Mouse (Mus musculus): Measurements from ENCODE around the gene Hdc. TPM values are rescaled to one million over a fixed set of nuclear protein-coding genes. Genes with fewer than 3 reads are reported as not detected.
A peak's percentile ranks its signal among the peaks of the same experiment; 100 is the strongest.

The Hdc gene
- polyA plus RNA-seq, 1 experiment = 75.3 TPM

GRCm38 (mm10) chr2:126606688-126607062 is 12.4 kb downstream of the Hdc start:
- Histone ChIP-seq H3K4me1 (ENCODE audit: control insufficient read depth, insufficient read depth, low read length) (peaks cover 6% of the 10 kb centered on the region), H3K4me3 (replicated peaks; ENCODE audit: extremely low read depth, low read depth, low read length) (no peak overlapping the region)
- no peak for TF ChIP-seq CTCF (IDR thresholded peaks at IDR 0.05; ENCODE audit: insufficient read depth, low read length)
- TF ChIP-seq POLR2A (IDR thresholded peaks at IDR 0.05; ENCODE audit: borderline replicate concordance, extremely low read depth, low read depth, low read length) = no peak
- WGBS = 67% methylated on average over 4 of the region's 4 CpGs
- no peak for DNase-seq

GRCm38 (mm10) chr2:126606061-126606687 is 12.9 kb downstream of the Hdc start:
- 74% methylated on average over 15 of the region's 15 CpGs for WGBS
- Histone ChIP-seq H3K4me1 (ENCODE audit: control insufficient read depth, insufficient read depth, low read length) (peaks cover 6% of the 10 kb centered on the region), H3K4me3 (replicated peaks; ENCODE audit: extremely low read depth, low read depth, low read length) (no peak overlapping the region)
- TF ChIP-seq POLR2A (IDR thresholded peaks at IDR 0.05; ENCODE audit: borderline replicate concordance, extremely low read depth, low read depth, low read length) = no peak
- no peak for TF ChIP-seq CTCF (IDR thresholded peaks at IDR 0.05; ENCODE audit: insufficient read depth, low read length)
- no peak for DNase-seq

GRCm38 (mm10) chr2:126601918-126602600 is 17.0 kb downstream of the Hdc start:
- 72% methylated on average over 14 of the region's 14 CpGs for WGBS
- no peak overlapping the region for H3K4me3 ChIP-seq (replicated peaks; ENCODE audit: extremely low read depth, low read depth, low read length)
- DNase-seq = no peak

GRCm38 (mm10) chr2:126600533-126600932 is 18.6 kb downstream of the Hdc start:
- Histone ChIP-seq H3K4me3 (replicated peaks; ENCODE audit: extremely low read depth, low read depth, low read length) (no peak overlapping the region), H3K4me1 (ENCODE audit: control insufficient read depth, insufficient read depth, low read length) (peaks cover 5% of the 10 kb centered on the region; the same call in 1 of the 2 replicates)
- no peak for DNase-seq
- 61% methylated on average over 14 of the region's 14 CpGs for WGBS
- TF ChIP-seq POLR2A (IDR thresholded peaks at IDR 0.05; ENCODE audit: borderline replicate concordance, extremely low read depth, low read depth, low read length) = no peak
- TF ChIP-seq CTCF (IDR thresholded peaks at IDR 0.05; ENCODE audit: insufficient read depth, low read length) = no peak

More at GRCm38 (mm10) chr2:126601918-126602600, 17.0 kb downstream of the Hdc start:
- TF ChIP-seq POLR2A (IDR thresholded peaks at IDR 0.05; ENCODE audit: borderline replicate concordance, extremely low read depth, low read depth, low read length) = no peak
- TF ChIP-seq CTCF (IDR thresholded peaks at IDR 0.05; ENCODE audit: insufficient read depth, low read length) = no peak
- H3K4me1 ChIP-seq (ENCODE audit: control insufficient read depth, insufficient read depth, low read length) = peaks cover 5% of the 10 kb centered on the region; the same call in 1 of the 2 replicates

- Histone ChIP-seq H3K4me3 (replicated peaks; ENCODE audit: extremely low read depth, low read depth, low read length) (no peak overlapping the region), H3K4me1 (ENCODE audit: control insufficient read depth, insufficient read depth, low read length) (peaks cover 5% of the 10 kb centered on the region; the same call in 1 of the 2 replicates)
- WGBS = 8% methylated on average over 3 of the region's 3 CpGs
- no peak for DNase-seq
- TF ChIP-seq CTCF (IDR thresholded peaks at IDR 0.05; ENCODE audit: insufficient read depth, low read length) = peak; percentile 46
- TF ChIP-seq POLR2A (IDR thresholded peaks at IDR 0.05; ENCODE audit: borderline replicate concordance, extremely low read depth, low read depth, low read length) = no peak
Observed at GRCm38 (mm10) chr2:126599005-126599404, 20.1 kb downstream of the Hdc start.

GRCm38 (mm10) chr2:126598359-126598758 is 20.7 kb downstream of the Hdc start:
- H3K4me1 ChIP-seq (ENCODE audit: control insufficient read depth, insufficient read depth, low read length) = peaks cover 5% of the 10 kb centered on the region; the same call in 1 of the 2 replicates
- no peak for DNase-seq
- WGBS = 70% methylated on average over 2 of the region's 2 CpGs
- no peak overlapping the region for H3K4me3 ChIP-seq (replicated peaks; ENCODE audit: extremely low read depth, low read depth, low read length)
- TF ChIP-seq POLR2A (IDR thresholded peaks at IDR 0.05; ENCODE audit: borderline replicate concordance, extremely low read depth, low read depth, low read length) = no peak
- no peak for TF ChIP-seq CTCF (IDR thresholded peaks at IDR 0.05; ENCODE audit: insufficient read depth, low read length)

- no peak overlapping the region for H3K4me3 ChIP-seq (replicated peaks; ENCODE audit: extremely low read depth, low read depth, low read length)
- TF ChIP-seq POLR2A (IDR thresholded peaks at IDR 0.05; ENCODE audit: borderline replicate concordance, extremely low read depth, low read depth, low read length) = peak; percentile 28; the same call in 1 of the 2 replicates
- no peak for TF ChIP-seq CTCF (IDR thresholded peaks at IDR 0.05; ENCODE audit: insufficient read depth, low read length)
- WGBS = 63% methylated on average over 20 of the region's 20 CpGs
- H3K4me1 ChIP-seq (ENCODE audit: control insufficient read depth, insufficient read depth, low read length) = peaks cover 5% of the 10 kb centered on the region; the same call in 1 of the 2 replicates
- DNase-seq = no peak
Observed at GRCm38 (mm10) chr2:126597279-126598241, 21.5 kb downstream of the Hdc start.

GRCm38 (mm10) chr2:126596347-126597072 is 22.6 kb downstream of the Hdc start:
- DNase-seq = no peak
- H3K4me3 ChIP-seq (replicated peaks; ENCODE audit: extremely low read depth, low read depth, low read length) = no peak overlapping the region
- peaks cover 5% of the 10 kb centered on the region; the same call in 1 of the 2 replicates for H3K4me1 ChIP-seq (ENCODE audit: control insufficient read depth, insufficient read depth, low read length)
- WGBS = 81% methylated on average over 7 of the region's 7 CpGs
- TF ChIP-seq CTCF (IDR thresholded peaks at IDR 0.05; ENCODE audit: insufficient read depth, low read length) = no peak
- TF ChIP-seq POLR2A (IDR thresholded peaks at IDR 0.05; ENCODE audit: borderline replicate concordance, extremely low read depth, low read depth, low read length) = no peak
